Mouse (Mus musculus) left cerebral cortex, adult 18-20 months (tissue): ENCODE measurements around the gene Igf2bp3. TPM values are rescaled to one million over a fixed set of nuclear protein-coding genes. Genes with fewer than 3 reads are reported as not detected.

Experiments
- DNase-seq, 2 experiments: peaks; one replicate each; pipeline ENCODE4 v3.0.0; 2021 to 2022; ENCODE audit warnings: low spot score in 2 of 2, mixed read lengths in 1 of 2
- total RNA-seq, 2 experiments: library from RNA; stranded (reverse); gene quantifications; 2 replicates each; pipeline ENCODE4 v1.2.3; 2021

Igf2bp3 gene
- total RNA-seq, 2 experiments from 2014 or later: not detected

DNA sequence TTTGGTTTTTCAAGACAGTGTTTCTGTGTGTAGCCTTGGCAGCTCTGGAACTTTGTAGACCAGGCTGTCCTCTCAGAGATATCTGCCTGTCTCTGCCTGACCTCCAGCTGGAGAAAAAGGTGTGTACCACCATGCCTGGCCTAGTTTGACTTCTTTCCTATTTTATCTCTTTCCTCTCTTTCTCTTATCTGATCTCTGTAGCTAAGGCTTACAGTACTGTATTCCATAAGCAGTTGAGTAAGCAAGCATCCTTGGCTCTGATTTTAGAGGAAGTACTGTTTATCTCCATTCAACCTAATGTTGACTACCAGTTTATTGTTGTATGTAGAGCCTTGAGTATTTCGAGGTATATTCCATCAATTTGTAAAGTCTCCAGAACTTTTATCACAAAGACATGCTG, 135.4 kb downstream of the Igf2bp3 start:
- no peak for DNase-seq

GRCm38 (mm10) chr6:49077894-49078293, 136.9 kb downstream of the Igf2bp3 start:
- no peak for DNase-seq

DNA sequence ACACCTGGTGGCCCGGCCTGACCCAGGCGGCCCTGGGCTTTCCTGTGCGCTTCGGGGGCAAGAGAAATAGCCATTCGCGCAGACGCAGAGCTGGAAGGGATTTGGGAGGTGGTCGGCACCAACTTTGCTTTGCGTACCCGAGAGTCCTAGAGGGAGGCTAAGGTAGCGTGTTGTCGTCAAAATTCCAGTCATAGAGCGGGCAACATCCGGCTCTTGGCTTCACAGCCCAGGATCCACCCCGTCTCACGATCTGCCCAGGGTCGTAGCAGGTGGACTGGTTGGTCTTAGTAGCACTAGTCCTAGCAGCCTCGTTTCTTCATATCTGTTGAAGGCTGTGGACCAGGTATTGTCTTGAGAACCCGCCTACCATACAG, 140.7 kb downstream of the Igf2bp3 start:
- peak in 1 of 2 experiments; percentile 22 for DNase-seq

DNA sequence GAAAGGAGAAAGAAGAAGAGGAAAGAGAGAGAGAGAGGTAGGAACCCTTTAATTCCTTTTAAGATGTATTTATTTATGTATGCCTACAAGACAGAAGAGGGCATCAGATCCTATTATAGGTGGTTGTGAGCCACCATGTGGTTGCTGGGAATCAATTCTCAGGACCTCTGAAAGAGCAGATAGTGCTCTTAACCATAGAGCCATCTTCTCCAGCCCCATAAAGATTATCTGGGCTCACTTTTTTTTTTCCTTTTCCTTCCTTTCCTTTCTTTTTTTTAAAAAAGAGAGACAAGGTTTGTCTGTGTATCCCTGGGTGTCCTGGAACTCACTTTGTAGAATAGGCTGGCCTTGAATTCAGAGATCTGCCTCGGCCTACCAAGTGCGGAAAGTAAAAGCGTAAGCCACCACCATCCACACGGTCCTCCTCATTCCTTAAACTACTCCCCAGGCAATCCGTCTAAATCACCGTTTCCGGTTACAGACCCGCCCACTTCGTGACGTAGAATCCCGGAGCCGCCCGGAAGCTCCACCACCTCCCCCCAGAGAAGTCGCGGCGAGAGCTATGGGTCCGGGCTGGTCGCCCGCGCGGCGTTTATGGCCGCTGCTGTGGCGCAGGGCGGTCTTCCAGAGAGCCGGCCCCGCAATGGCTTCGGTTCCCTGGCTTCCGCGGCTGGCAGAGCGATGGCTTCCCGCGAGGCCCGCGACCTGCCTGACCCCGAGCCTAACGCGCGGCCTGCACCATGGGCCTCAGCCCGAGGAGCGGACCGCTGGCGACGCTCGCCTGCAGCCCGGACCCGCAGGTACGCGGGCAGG, 141.2 kb downstream of the Igf2bp3 start, which contains the start of gene Malsu1:
Gene Malsu1, plus strand, starts transcription at position 492 of the 813 bp plus-strand sequence.
- peak; percentile 96 to 97 for DNase-seq

- no peak for DNase-seq
These were observed 146.4 kb downstream of the Igf2bp3 start for GRCm38 (mm10) chr6:49068361-49068760.

DNA sequence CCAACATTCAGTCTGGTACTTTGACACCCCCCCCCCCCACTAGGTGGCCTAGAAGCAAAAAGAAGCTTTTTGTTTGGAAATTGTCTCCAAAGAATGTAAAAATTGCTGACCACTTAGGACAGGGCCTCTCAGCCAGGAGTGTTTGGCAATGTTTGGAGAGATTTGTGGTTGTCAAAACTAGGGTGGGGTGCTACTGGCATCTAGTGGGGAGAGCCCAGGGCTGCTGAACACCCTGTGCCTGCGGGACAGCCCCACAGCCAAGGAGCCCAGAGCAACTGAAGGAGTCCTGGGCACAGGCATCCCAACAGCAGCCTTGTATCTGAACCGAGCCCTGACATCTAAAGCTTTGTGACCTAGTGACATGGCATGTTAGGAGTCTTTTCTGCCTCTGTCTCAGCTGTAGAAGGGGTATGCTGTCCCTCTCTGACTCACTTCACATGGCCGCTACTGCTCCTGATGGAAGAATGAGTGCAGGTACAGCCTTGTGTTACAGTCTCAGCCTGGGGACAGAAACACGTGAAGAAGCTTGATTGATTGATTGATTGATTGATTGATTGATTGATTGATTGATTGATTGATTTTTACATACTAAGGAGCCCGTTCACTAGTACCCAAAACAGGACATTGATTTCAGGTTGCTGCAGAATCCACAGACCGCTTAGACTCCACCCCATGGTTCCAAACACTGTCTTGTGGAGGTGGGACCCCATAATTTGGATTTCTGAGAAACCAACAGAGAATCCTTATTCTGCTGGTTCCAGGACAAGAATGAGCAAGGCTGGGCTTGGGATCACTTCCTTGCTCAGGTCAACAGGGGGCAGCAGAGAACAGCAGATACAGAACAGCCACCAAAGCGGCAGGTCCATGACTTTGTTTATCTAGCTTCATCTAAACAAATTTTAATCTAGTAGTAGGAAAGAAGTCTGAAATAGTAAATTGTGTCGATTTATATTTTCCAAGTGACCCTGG, 157.4 kb downstream of the Igf2bp3 start:
- DNase-seq: peak; percentile 72 to 79

GRCm38 (mm10) chr6:49056009-49056408, 158.7 kb downstream of the Igf2bp3 start:
- DNase-seq: no peak

- DNase-seq: no peak
These were observed 159.5 kb downstream of the Igf2bp3 start for GRCm38 (mm10) chr6:49055256-49055733.

- DNase-seq: no peak
These were observed 162.6 kb downstream of the Igf2bp3 start for GRCm38 (mm10) chr6:49052191-49052590.

GRCm38 (mm10) chr6:49050677-49051410, 163.9 kb downstream of the Igf2bp3 start:
- DNase-seq: no peak

DNA sequence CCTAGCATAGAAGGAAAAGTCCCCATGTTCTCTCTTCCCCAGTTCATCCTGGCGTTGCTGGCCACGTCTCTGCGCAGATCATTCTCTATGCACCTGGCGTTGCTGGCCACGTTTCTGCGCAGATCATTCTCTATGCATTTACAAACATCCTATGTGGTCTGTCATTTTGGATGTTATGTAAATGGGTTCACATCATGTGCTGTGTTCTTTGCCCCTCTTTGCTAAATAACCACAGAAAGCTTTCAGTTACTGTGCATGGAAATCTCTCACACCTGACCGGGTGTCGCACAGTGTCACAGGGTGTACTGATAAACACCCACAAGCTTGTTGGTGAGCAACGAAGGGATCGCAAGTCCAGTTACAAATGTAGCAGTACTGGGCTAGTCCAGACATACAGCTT, 166.4 kb downstream of the Igf2bp3 start:
- no peak for DNase-seq

- DNase-seq: no peak
These were observed 166.9 kb downstream of the Igf2bp3 start for GRCm38 (mm10) chr6:49047848-49048247.

DNA sequence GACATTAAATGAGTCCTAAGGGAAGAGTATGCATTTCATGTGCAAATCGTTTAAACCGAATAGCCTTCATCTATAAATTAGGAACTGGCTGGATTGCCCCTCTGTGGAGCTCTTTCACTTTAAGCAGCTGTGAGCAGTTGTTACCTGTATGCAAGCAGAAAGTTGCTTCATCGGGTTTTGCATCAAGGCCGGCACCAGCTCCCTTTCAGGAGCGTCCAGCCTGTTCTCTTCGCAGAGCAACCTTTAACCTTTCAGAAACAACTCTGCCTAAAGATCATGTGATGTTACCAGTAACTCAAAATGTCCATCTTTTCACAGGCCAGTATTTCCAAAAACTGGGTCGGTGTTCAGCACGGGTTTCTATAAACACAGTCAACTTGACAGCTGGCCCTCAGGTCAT, 167.8 kb downstream of the Igf2bp3 start:
- DNase-seq: no peak

GRCm38 (mm10) chr6:49046502-49046901, 168.3 kb downstream of the Igf2bp3 start:
- DNase-seq: no peak

DNA sequence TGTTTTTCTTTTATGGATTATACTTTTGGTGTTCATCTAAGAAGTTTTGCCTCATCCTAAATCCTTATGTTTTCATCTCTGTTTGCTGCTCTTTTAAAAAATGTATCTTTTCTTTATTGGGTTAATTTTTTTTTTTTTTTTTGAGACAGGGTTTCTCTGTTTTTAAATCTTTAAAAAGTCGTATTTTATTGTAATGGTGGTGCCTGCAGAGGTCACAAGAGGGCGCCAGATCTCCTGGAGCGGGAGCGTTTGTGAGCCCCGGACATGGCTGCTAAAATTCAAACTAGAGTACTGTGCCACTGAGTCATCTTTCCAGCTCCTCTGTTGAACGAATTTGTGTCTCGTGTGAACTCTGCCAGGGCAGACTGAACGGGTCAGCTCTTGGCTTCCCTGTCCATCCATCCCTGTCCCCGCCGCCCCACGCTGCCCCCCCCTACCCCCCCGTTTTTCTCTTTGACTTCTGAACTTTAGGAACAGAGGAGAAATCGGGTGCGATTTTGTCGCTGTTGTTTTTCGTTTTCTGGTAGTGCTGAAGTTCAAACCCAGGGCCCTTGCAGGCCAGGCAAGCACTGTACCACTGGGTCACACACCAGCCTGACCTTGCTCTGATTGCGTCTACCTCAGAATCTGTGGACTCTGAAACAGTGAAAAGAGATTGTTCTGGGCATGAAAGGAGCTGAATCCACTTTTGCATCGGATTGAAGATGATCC, 175.1 kb downstream of the Igf2bp3 start:
- DNase-seq: peak; percentile 51 to 69

GRCm38 (mm10) chr6:49037268-49037662, 177.5 kb downstream of the Igf2bp3 start:
- no peak for DNase-seq

DNA sequence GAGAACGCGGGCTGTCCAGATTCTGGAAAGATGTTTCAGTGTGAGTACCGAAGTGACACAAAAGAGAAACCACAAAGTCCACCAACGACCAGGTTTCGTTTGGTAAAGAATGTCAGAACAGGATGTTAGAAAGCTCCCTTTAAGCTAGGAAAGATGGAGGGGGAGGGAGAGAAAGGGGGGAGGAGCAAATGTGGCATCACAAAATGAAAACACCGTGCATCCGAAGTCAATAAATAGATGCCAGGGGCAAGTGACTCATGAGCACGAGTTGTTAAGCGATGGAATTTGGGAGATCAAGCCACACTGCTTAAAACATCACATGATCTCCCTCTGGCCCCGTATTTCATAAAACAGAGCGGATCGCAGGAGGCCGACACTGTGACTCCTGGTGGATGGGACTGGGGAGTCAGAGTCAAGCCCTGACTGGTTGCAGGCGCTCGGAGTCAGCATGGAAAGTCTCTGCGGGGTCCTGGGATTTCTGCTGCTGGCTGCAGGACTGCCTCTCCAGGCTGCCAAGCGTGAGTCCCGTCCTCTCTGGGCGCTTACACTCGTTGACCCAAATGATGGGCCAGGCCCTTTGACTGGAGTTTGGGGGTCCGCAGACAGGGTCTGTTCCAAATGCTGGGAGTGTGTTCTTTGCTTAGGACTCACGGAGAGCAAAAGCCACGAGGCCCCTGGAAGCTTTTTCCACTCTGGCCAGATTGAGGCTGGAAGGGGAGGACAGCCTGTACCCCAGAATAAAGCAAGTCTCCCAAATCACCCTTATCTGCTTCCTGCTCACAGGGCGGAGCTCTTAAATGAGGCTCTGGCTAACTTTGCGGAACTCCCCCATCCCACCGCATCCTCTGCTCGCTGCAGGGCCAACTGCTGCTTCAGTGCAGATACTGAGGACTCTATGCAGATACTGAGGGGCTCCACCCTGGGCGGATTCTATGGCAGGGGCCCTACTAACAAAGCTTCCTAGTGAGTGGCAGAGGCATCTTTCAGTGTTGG, 178.2 kb downstream of the Igf2bp3 start, which contains the start of gene Gpnmb:
Gene Gpnmb, plus strand, starts transcription at position 272 of the 993 bp plus-strand sequence.
- no peak for DNase-seq
